Mouse (Mus musculus) T-helper 2 cell (primary cell): ENCODE results near the gene Ankrd2.

ENCODE experiments used
- in situ Hi-C: fragments of 300-600 bp; cut with MboI, MseI; formaldehyde crosslinking; loops from one replicate; pipeline ENCODE4 v1.15.1; 2025; ENCODE audit warnings: high pct_unique_total_duplicates

The Ankrd2 gene

DNA sequence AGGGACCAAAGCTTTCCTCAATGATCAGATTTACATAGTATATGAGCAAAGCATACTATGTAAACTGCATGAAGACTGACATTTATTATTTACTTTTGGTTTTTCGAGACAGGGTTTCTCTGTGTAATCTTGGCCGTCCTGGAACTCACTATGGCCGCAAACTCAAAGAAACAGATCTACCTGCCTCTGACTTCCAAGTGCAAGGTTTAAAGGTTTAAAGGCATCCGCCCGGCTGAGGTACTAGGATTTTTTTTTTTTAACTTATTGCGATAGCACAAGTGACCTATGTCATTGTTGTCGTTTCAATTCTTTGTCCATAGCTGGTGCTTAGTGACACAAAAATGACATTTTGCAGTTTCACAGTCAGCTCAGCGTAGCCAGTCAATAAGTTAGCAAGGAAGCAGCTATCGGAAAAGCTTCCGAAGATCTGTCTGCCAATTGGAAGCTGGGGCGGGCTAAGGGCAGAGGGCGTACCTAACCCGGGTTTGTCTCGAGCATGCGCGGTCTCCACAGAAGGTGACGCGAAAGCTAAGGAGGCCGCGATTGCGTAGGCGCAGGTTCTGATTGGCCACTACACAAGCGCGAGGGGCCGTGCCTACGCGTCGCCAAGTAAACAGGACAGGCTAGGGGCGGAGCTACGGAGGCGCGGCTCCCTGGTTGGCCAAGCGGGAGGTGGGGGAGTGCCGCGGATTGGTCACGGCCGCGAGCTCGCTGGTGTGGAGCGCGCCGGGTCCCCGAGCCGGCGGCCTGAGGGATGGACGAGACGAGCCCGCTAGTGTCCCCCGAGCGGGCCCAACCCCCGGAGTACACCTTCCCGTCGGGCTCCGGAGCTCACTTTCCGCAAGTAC lies 54.2 kb downstream of the Ankrd2 start, which contains the start of gene Pi4k2a:
Pi4k2a (plus strand) TSS at position 723 of the 848 bp plus-strand sequence.
- in situ Hi-C loops, result loop anchor here (10.0 to 25.0 kb wide), 2 partner anchors 422 to 1505 kb away; partner anchors contain the start of genes Aldh18a1 and R3hcc1l

- in situ Hi-C loops, result loop anchor here (10.0 to 25.0 kb wide), 2 partner anchors 422 to 1506 kb away; partner anchors contain the start of genes Aldh18a1 and R3hcc1l
These were observed 54.9 kb downstream of the Ankrd2 start for GRCm38 (mm10) chr19:42090637-42091141.
